Mouse (Mus musculus) heart, postnatal 0 days (tissue): ENCODE measurements around the gene Olfr992.

ENCODE experiments used
- CTCF ChIP-seq: IDR thresholded peaks from 2 replicates; pipeline ENCODE4 v1.5.1; 2016; ENCODE audit warnings: antibody characterized with exemption, control low read depth, low read depth
- EP300 ChIP-seq: IDR thresholded peaks from 2 replicates; pipeline ENCODE4 v1.6.1; 2016; ENCODE audit warnings: antibody characterized with exemption, low read depth

GRCm38 (mm10) chr2:85414777-85415176, 5.5 kb upstream of the Olfr992 start, which contains the start of gene Olfr993:
- TF ChIP-seq CTCF (no peak), EP300 (no peak)
